Mouse (Mus musculus) limb, embryonic 15.5 days (tissue): Measurements from ENCODE around the gene Aaas. TPM values are rescaled to one million over a fixed set of nuclear protein-coding genes. Genes with fewer than 3 reads are reported as not detected.

Experiments
- ATAC-seq: fragments of 200-750 bp; cut with Nextera tagmentation; 2 replicates; pipeline ENCODE4 v1.8.0; 2017; ENCODE audit warnings: low read depth, moderate TSS enrichment; ENCODE audit not compliant: insufficient number of reproducible peaks, low FRiP score, low TSS enrichment
- H3K27ac ChIP-seq: fragments of 300-500 bp; sonication (generic); 2 replicates; pipeline ENCODE4 v1.5.1; 2015; ENCODE audit warnings: moderate library complexity, mild to moderate bottlenecking, inconsistent platforms
- H3K27me3 ChIP-seq: fragments of 300-500 bp; sonication (generic); 2 replicates; pipeline ENCODE4 v1.6.1; 2015; ENCODE audit warnings: inconsistent platforms
- H3K36me3 ChIP-seq: fragments of 300-500 bp; sonication (generic); 2 replicates; pipeline ENCODE4 v1.6.1; 2015; ENCODE audit warnings: inconsistent platforms
- H3K4me1 ChIP-seq: fragments of 300-500 bp; sonication (generic); 2 replicates; pipeline ENCODE4 v1.6.1; 2015; ENCODE audit warnings: inconsistent platforms
- H3K4me2 ChIP-seq: fragments of 300-500 bp; sonication (generic); 2 replicates; pipeline ENCODE4 v1.6.1; 2015; ENCODE audit warnings: mild to moderate bottlenecking, inconsistent platforms
- H3K4me3 ChIP-seq: fragments of 300-500 bp; sonication (generic); 2 replicates; pipeline ENCODE4 v1.5.1; 2015; ENCODE audit warnings: mild to moderate bottlenecking, inconsistent platforms
- H3K9ac ChIP-seq: fragments of 300-500 bp; sonication (generic); 2 replicates; pipeline ENCODE4 v1.6.1; 2015; ENCODE audit warnings: inconsistent platforms
- H3K9me3 ChIP-seq: fragments of 300-500 bp; sonication (generic); 2 replicates; pipeline ENCODE4 v1.6.1; 2016; ENCODE audit warnings: inconsistent platforms
- WGBS: fragments of 180-500 bp; shearing (Covaris S2); methylation state at CpG from one replicate; pipeline ENCODE4 v1.1.7; 2015; 5-methylcytosine and 5-hydroxymethylcytosine counted together
- polyA plus RNA-seq: library from polyadenylated mRNA; unstranded; fragments of >200 nt; fragmentation: Nextera tagmentation; extraction: Ambion mirVana; gene quantifications from 2 replicates; pipeline ENCODE4 v1.2.1, GENCODE M21; 2015

Aaas gene
- polyA plus RNA-seq, 1 experiment from 2014 or later: 61.3 TPM

GRCm38 (mm10) chr15:102377163-102377543 lies 26.6 kb upstream of the Aaas start:
- H3K27ac ChIP-seq: peak overlapping the region; percentile 90
- H3K9me3 ChIP-seq: no peaks in the 10 kb centered on the region
- H3K4me2 ChIP-seq: peak overlapping the region; percentile 90
- H3K36me3 ChIP-seq: no peaks in the 10 kb centered on the region
- no peaks in the 10 kb centered on the region for H3K27me3 ChIP-seq
- H3K9ac ChIP-seq: peak overlapping the region; percentile 55
- peak; percentile 64 for ATAC-seq
- peak overlapping the region; percentile 62 for H3K4me3 ChIP-seq
- WGBS: 0% methylated on average over 7 of the region's 7 CpGs
- H3K4me1 ChIP-seq: peaks cover 26% of the 10 kb centered on the region

GRCm38 (mm10) chr15:102376453-102377162 lies 26.0 kb upstream of the Aaas start:
- no peaks in the 10 kb centered on the region for H3K27me3 ChIP-seq
- H3K9ac ChIP-seq: peak overlapping the region; percentile 55
- H3K36me3 ChIP-seq: no peaks in the 10 kb centered on the region
- under 1% methylated on average over 37 of the region's 43 CpGs for WGBS
- peak overlapping the region; percentile 90 for H3K27ac ChIP-seq
- peak; percentile 75; the same call in 1 of the 2 replicates for ATAC-seq
- H3K4me1 ChIP-seq: peaks cover 26% of the 10 kb centered on the region
- H3K4me3 ChIP-seq: peak overlapping the region; percentile 62
- H3K4me2 ChIP-seq: peak overlapping the region; percentile 90
- no peaks in the 10 kb centered on the region for H3K9me3 ChIP-seq

- 3% methylated on average over 10 of the region's 10 CpGs for WGBS
- Histone ChIP-seq H3K4me3 (peak overlapping the region; percentile 11), H3K9ac (no peak overlapping the region), H3K27ac (peak overlapping the region; percentile 77), H3K36me3 (no peaks in the 10 kb centered on the region), H3K27me3 (peaks cover 3% of the 10 kb centered on the region), H3K4me2 (peak overlapping the region; percentile 36), H3K9me3 (no peaks in the 10 kb centered on the region), H3K4me1 (peaks cover 27% of the 10 kb centered on the region)
- peak; percentile 74 for ATAC-seq
These were observed 20.2 kb upstream of the Aaas start for GRCm38 (mm10) chr15:102370727-102371126.

- Histone ChIP-seq H3K4me1 (peaks cover 27% of the 10 kb centered on the region), H3K36me3 (no peaks in the 10 kb centered on the region), H3K27me3 (peaks cover 6% of the 10 kb centered on the region), H3K4me3 (peak overlapping the region; percentile 11; the same call in 1 of the 2 replicates), H3K9me3 (no peaks in the 10 kb centered on the region), H3K4me2 (peak overlapping the region; percentile 36), H3K27ac (peak overlapping the region; percentile 77), H3K9ac (no peak overlapping the region)
- 15% methylated on average over 13 of the region's 13 CpGs for WGBS
- no peak for ATAC-seq
These were observed 19.4 kb upstream of the Aaas start for GRCm38 (mm10) chr15:102369972-102370371.

- peak within 1 kb of the TSS; percentile 20; the same call in 1 of the 2 replicates for H3K9ac ChIP-seq
- no peak for ATAC-seq
- peak within 1 kb of the TSS; percentile 29 for H3K4me3 ChIP-seq
- 7% methylated on average over 15 of the region's 15 CpGs for WGBS
- H3K9me3 ChIP-seq: no peaks in the 10 kb centered on the region
- H3K4me2 ChIP-seq: peak within 1 kb of the TSS; percentile 47
- H3K36me3 ChIP-seq: no peaks in the 10 kb centered on the region
- H3K27me3 ChIP-seq: peaks cover 10% of the 10 kb centered on the region
- H3K4me1 ChIP-seq: peaks cover 35% of the 10 kb centered on the region
- 0 out of 2 replicates have a peak within 1 kb of the TSS, but pooled peaks have one; percentile 40 for H3K27ac ChIP-seq
These were observed 16.3 kb upstream of the Aaas start, which contains the start of gene Sp7 for GRCm38 (mm10) chr15:102366733-102367344. Sp7 (minus strand) TSS chr15:102367182.

- Histone ChIP-seq H3K9ac (no peak overlapping the region), H3K4me1 (peaks cover 31% of the 10 kb centered on the region), H3K4me2 (peak overlapping the region; percentile 47), H3K27me3 (peaks cover 10% of the 10 kb centered on the region), H3K4me3 (peak overlapping the region; percentile 29), H3K9me3 (no peaks in the 10 kb centered on the region), H3K27ac (0 out of 2 replicates have a peak overlapping the region, but pooled peaks have one; percentile 40), H3K36me3 (no peaks in the 10 kb centered on the region)
- ATAC-seq: no peak
- 11% methylated on average over 7 of the region's 7 CpGs for WGBS
These were observed 15.7 kb upstream of the Aaas start for GRCm38 (mm10) chr15:102366238-102366637.

GRCm38 (mm10) chr15:102364678-102365077 lies 14.1 kb upstream of the Aaas start:
- Histone ChIP-seq H3K9ac (no peak overlapping the region), H3K9me3 (no peaks in the 10 kb centered on the region), H3K27me3 (peaks cover 10% of the 10 kb centered on the region), H3K36me3 (no peaks in the 10 kb centered on the region), H3K4me1 (peaks cover 17% of the 10 kb centered on the region), H3K4me3 (peak overlapping the region; percentile 29), H3K4me2 (no peak overlapping the region), H3K27ac (no peak overlapping the region)
- ATAC-seq: no peak
- 95% methylated on average over 1 of the region's 1 CpGs for WGBS

- peak; percentile 68 for ATAC-seq
- H3K27ac ChIP-seq: peak overlapping the region; percentile 72
These were observed 12.1 kb upstream of the Aaas start for GRCm38 (mm10) chr15:102362648-102363047.

GRCm38 (mm10) chr15:102358834-102359233 lies 8.3 kb upstream of the Aaas start:
- Histone ChIP-seq H3K36me3 (no peaks in the 10 kb centered on the region), H3K4me1 (peaks cover 45% of the 10 kb centered on the region), H3K9ac (no peak overlapping the region), H3K4me2 (no peak overlapping the region), H3K27me3 (peaks cover 17% of the 10 kb centered on the region), H3K9me3 (no peaks in the 10 kb centered on the region), H3K27ac (no peak overlapping the region), H3K4me3 (no peak overlapping the region)
- WGBS: 34% methylated on average over 5 of the region's 5 CpGs
- no peak for ATAC-seq

More at GRCm38 (mm10) chr15:102362648-102363047, 12.1 kb upstream of the Aaas start:
- Histone ChIP-seq H3K27me3 (peaks cover 23% of the 10 kb centered on the region), H3K36me3 (no peaks in the 10 kb centered on the region), H3K9me3 (no peaks in the 10 kb centered on the region), H3K9ac (0 out of 2 replicates have a peak overlapping the region, but pooled peaks have one; percentile 10), H3K4me1 (peaks cover 32% of the 10 kb centered on the region), H3K4me3 (peak overlapping the region; percentile 14), H3K4me2 (peak overlapping the region; percentile 37)
- WGBS: 12% methylated on average over 10 of the region's 14 CpGs

GRCm38 (mm10) chr15:102358126-102358525 lies 7.6 kb upstream of the Aaas start:
- H3K4me1 ChIP-seq: peaks cover 45% of the 10 kb centered on the region

GRCm38 (mm10) chr15:102356501-102357325 lies 6.1 kb upstream of the Aaas start:
- 42% methylated on average over 16 of the region's 16 CpGs for WGBS
- ATAC-seq: no peak
- Histone ChIP-seq H3K4me3 (peak overlapping the region; percentile 51; the same call in 1 of the 2 replicates), H3K27ac (peak overlapping the region; percentile 87; the same call in 1 of the 2 replicates), H3K4me2 (peak overlapping the region; percentile 92; the same call in 1 of the 2 replicates), H3K9me3 (no peaks in the 10 kb centered on the region), H3K36me3 (no peaks in the 10 kb centered on the region), H3K27me3 (peaks cover 13% of the 10 kb centered on the region), H3K4me1 (peaks cover 38% of the 10 kb centered on the region), H3K9ac (0 out of 2 replicates have a peak overlapping the region, but pooled peaks have one; percentile 51)

More at GRCm38 (mm10) chr15:102358126-102358525, 7.6 kb upstream of the Aaas start:
- WGBS: 4% methylated on average over 25 of the region's 25 CpGs
- Histone ChIP-seq H3K4me3 (peak overlapping the region; percentile 6), H3K27ac (no peak overlapping the region), H3K4me2 (peak overlapping the region; percentile 35), H3K9me3 (no peaks in the 10 kb centered on the region), H3K9ac (no peak overlapping the region), H3K27me3 (peaks cover 17% of the 10 kb centered on the region), H3K36me3 (no peaks in the 10 kb centered on the region)
- no peak for ATAC-seq
